Mouse (Mus musculus): ENCODE measurements at regions not wholly inside any gene's neighbourhood (a gene's known extent, or its start where the extent isn't known, plus 50 kb on each side); places are given as distances from the start of the nearest gene placed in this dataset.

DNA sequence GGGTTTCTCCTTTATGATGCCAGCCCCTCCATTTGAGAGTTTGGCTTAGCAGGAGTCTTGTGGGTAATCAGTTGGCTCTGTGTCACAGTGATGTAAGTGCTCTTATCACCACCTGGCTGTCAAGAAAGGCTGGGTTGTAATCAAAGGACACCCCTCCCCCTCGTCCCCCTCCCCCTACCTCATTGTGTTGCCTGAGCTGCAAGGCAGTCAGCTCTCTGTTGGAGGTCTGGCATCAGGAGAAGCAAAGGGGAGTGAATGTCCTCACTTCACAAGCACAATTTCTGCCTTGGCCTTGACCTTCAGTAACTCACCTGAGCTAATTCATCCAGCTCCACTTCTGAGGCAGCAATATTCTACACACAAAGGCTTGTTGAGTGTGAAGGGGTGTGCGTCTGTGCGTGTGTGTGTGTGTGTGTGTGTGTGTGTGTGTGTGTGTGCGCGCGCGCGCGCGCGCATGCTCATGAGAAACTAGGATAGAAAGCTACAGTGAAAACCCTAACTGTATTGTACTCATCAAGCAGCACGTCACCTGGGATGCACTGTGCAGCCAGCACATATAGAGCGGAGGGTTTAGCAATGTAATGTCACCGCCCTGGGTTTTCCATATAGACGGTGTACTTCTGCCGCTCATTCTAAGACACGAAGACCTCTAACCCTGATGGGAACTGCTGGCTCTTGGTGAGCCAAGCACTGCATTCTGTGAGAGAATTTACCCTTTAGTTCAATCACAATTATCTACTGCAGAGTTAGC, 182.7 kb upstream of the Smim15 start:
- no peak for TF ChIP-seq GATA1 (IDR thresholded peaks at IDR 0.05; ENCODE audit: low read length)
- TF ChIP-seq TAL1 (IDR thresholded peaks at IDR 0.05; ENCODE audit: low read length), result no peak
